Mouse (Mus musculus): ENCODE data around the gene Gm10322.

DNA sequence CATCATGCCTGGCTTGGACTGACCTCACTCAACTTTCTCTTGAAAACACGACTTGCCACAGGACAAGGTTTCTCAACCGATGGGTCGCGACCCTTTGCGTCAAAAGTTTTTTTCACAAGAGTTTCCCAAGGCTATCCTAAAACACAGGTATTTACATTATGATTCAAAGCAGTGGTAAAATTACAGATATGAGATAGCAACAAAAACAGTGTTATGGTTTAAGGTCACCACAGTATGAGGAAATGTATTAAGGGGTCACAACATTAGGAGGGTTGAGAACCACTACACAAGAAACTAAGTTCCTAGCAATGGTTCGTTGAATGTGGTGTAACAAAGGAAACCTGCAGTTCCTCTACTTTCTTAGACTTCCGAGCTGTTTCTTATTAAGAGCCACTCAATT, 1.9 kb downstream of the Gm10322 start:
- TF ChIP-seq POLR2A (IDR thresholded peaks at IDR 0.05; ENCODE audit: insufficient read depth, low read length) (no peak), CTCF (IDR thresholded peaks at IDR 0.05; ENCODE audit: low read depth, low read length) (no peak), EP300 (IDR thresholded peaks at IDR 0.05; ENCODE audit: insufficient read depth, low read depth, low read length) (no peak)
